Mouse (Mus musculus) ES-E14 (cell line): ENCODE measurements around the gene Bmp7.

Experiments
- MAFK ChIP-seq: IDR thresholded peaks from 2 replicates; pipeline ENCODE4 v1.6.1; 2014; ENCODE audit warnings: mild to moderate bottlenecking, low read depth, low read length, inconsistent platforms; ENCODE audit not compliant: insufficient read depth
- ZC3H11A ChIP-seq: IDR thresholded peaks from 2 replicates; pipeline ENCODE4 v1.6.1; 2012; ENCODE audit warnings: low read depth, mild to moderate bottlenecking, inconsistent platforms, low read length, borderline replicate concordance
- ZNF384 ChIP-seq: IDR thresholded peaks from 2 replicates; pipeline ENCODE4 v1.6.1; 2012; ENCODE audit warnings: low read depth, low read length, inconsistent platforms

GRCm38 (mm10) chr2:172863469-172863856, 76.7 kb downstream of the Bmp7 start:
- no peak for TF ChIP-seq ZNF384
- no peak for TF ChIP-seq ZC3H11A
- no peak for TF ChIP-seq MAFK
